In the genomic region with DNA sequence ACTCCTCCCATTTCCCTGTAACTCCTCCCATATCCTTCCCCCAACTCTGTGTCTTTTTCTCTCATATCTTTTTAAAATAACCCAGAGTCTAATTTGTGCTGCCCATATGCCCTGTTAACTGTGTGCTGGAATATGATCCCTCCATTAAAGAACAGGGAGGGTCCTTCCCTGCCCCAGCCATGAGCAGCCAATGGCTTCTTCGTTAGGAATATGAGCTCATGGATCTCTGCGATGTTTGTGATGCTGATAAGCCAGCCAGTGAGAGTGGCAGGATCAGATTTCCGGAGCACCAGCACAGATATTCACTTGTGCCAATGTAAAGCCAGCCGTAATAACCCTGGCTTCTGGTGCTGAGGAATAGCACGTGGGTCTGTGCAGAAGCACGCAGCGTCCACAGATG, we compare ENCODE assay signal across 20 mouse cellular contexts.
A peak's percentile ranks its signal among the peaks of the same experiment; 100 is the strongest.
DNase-seq lines count a peak whose midpoint lies in the region; ATAC-seq lines count a peak whose summit lies in the region.
"Had no signal": no experiment of that assay in that cellular context is flagged by ENCODE, and none has a peak within 500 bp of the region (broad histone marks: within the 10 kb centered on the region; RNA-seq: fewer than 3 reads in every experiment).

No protein-coding gene starts in this region.

- H3K4me2 ChIP-seq in kidney, embryonic 16.5 days (replicated peaks; ENCODE audit: low read depth, low read length): no peak overlapping the region
- no peak overlapping the region for H3K4me2 ChIP-seq in midbrain, embryonic 11.5 days
- no peak overlapping the region for H3K4me2 ChIP-seq in midbrain, embryonic 15.5 days
- no peak overlapping the region for H3K4me2 ChIP-seq in embryonic facial prominence, embryonic 14.5 days (ENCODE audit: low read depth, low read length)
- H3K4me2 ChIP-seq in hindbrain, embryonic 12.5 days (replicated peaks): no peak overlapping the region
- H3K4me2 ChIP-seq: forebrain, embryonic 12.5 days; heart, embryonic 13.5 days; hindbrain, embryonic 15.5 days had no signal

- no peak overlapping the region for H3K9ac ChIP-seq in kidney, embryonic 16.5 days (replicated peaks; ENCODE audit: low read length)
- H3K9ac ChIP-seq in midbrain, embryonic 11.5 days (ENCODE audit: low read length): no peak overlapping the region
- H3K9ac ChIP-seq in midbrain, embryonic 15.5 days: no peak overlapping the region
- no peak overlapping the region for H3K9ac ChIP-seq in embryonic facial prominence, embryonic 14.5 days (ENCODE audit: low read depth, low read length)
- no peak overlapping the region for H3K9ac ChIP-seq in hindbrain, embryonic 12.5 days
- H3K9ac ChIP-seq: forebrain, embryonic 12.5 days; heart, embryonic 13.5 days; hindbrain, embryonic 15.5 days had no signal

- no peak overlapping the region for H3K27ac ChIP-seq in kidney, embryonic 16.5 days (ENCODE audit: low read length)
- no peak overlapping the region for H3K27ac ChIP-seq in midbrain, embryonic 11.5 days (ENCODE audit: low read depth, low read length)
- H3K27ac ChIP-seq in midbrain, embryonic 15.5 days: no peak overlapping the region
- H3K27ac ChIP-seq in embryonic facial prominence, embryonic 14.5 days (replicated peaks; ENCODE audit: low read depth, low read length): no peak overlapping the region
- no peak overlapping the region for H3K27ac ChIP-seq in hindbrain, embryonic 12.5 days
- H3K27ac ChIP-seq: forebrain, embryonic 12.5 days; gastrocnemius, adult 2 months; heart, embryonic 13.5 days; hindbrain, embryonic 15.5 days had no signal

- ATAC-seq in kidney, embryonic 16.5 days (ENCODE audit: low FRiP score, low TSS enrichment): peak; percentile 79
- no peak for ATAC-seq in midbrain, embryonic 11.5 days (ENCODE audit: low FRiP score)
- no peak for ATAC-seq in midbrain, embryonic 15.5 days (replicated peaks)
- ATAC-seq in embryonic facial prominence, embryonic 14.5 days (ENCODE audit: low read depth): peak; percentile 79
- ATAC-seq in hindbrain, embryonic 12.5 days (ENCODE audit: low FRiP score): no peak
- no peak for ATAC-seq in erythroblast, adult 5-6 weeks (replicated peaks; ENCODE audit: low FRiP score, poor library complexity, severe bottlenecking)
- ATAC-seq: intestine, embryonic 16.5 days had no signal

- H3K9me3 ChIP-seq in kidney, embryonic 16.5 days (ENCODE audit: low read length): no peaks in the 10 kb centered on the region
- H3K9me3 ChIP-seq in midbrain, embryonic 11.5 days (ENCODE audit: control insufficient read depth, low read length): no peaks in the 10 kb centered on the region
- no peaks in the 10 kb centered on the region for H3K9me3 ChIP-seq in midbrain, embryonic 15.5 days
- no peaks in the 10 kb centered on the region for H3K9me3 ChIP-seq in embryonic facial prominence, embryonic 14.5 days (ENCODE audit: control insufficient read depth, low read length)
- no peaks in the 10 kb centered on the region for H3K9me3 ChIP-seq in hindbrain, embryonic 12.5 days (replicated peaks)
- H3K9me3 ChIP-seq: forebrain, embryonic 12.5 days; heart, embryonic 13.5 days; hindbrain, embryonic 15.5 days had no signal

- no peaks in the 10 kb centered on the region for H3K27me3 ChIP-seq in kidney, embryonic 16.5 days (ENCODE audit: insufficient read depth, low read length)
- no peaks in the 10 kb centered on the region for H3K27me3 ChIP-seq in midbrain, embryonic 11.5 days (ENCODE audit: control insufficient read depth, insufficient read depth, low read length)
- no peaks in the 10 kb centered on the region for H3K27me3 ChIP-seq in midbrain, embryonic 15.5 days (replicated peaks)
- no peaks in the 10 kb centered on the region for H3K27me3 ChIP-seq in embryonic facial prominence, embryonic 14.5 days (replicated peaks; ENCODE audit: control insufficient read depth, insufficient read depth, low read length)
- no peaks in the 10 kb centered on the region for H3K27me3 ChIP-seq in hindbrain, embryonic 12.5 days
- H3K27me3 ChIP-seq: forebrain, embryonic 12.5 days; heart, embryonic 13.5 days; hindbrain, embryonic 15.5 days had no signal

- 29% methylated on average over 7 of the region's 7 CpGs for WGBS in kidney, embryonic 16.5 days
- WGBS in midbrain, embryonic 11.5 days: 79% methylated on average over 7 of the region's 7 CpGs
- WGBS in midbrain, embryonic 15.5 days: 69% methylated on average over 7 of the region's 7 CpGs
- 41% methylated on average over 7 of the region's 7 CpGs for WGBS in embryonic facial prominence, embryonic 14.5 days
- WGBS in hindbrain, embryonic 12.5 days: 73% methylated on average over 7 of the region's 7 CpGs

- no peak for DNase-seq in kidney, postnatal 36 days
- DNase-seq in midbrain, embryonic 11.5 days (ENCODE audit: low spot score, missing footprints): peak; percentile 4
- peak; percentile 76 for DNase-seq in embryonic facial prominence, embryonic 14.5 days (ENCODE audit: low spot score)
- DNase-seq: cerebellum, adult 8-10 months; gastrocnemius, adult 2 months; heart, postnatal 36 days; liver; midbrain, embryonic 14.5 days; right cerebral cortex, postnatal 14 days; spleen, adult 18-20 months; thymus, adult 2 months had no signal

- no peak overlapping the region for H3K4me3 ChIP-seq in kidney, embryonic 16.5 days (ENCODE audit: low read length)
- no peak overlapping the region for H3K4me3 ChIP-seq in midbrain, embryonic 11.5 days (ENCODE audit: low read depth, low read length)
- H3K4me3 ChIP-seq in midbrain, embryonic 15.5 days: no peak overlapping the region
- no peak overlapping the region for H3K4me3 ChIP-seq in embryonic facial prominence, embryonic 14.5 days (ENCODE audit: low read depth, low read length)
- no peak overlapping the region for H3K4me3 ChIP-seq in hindbrain, embryonic 12.5 days
- H3K4me3 ChIP-seq: forebrain, embryonic 12.5 days; gastrocnemius, adult 2 months; heart, embryonic 13.5 days; hindbrain, embryonic 15.5 days; myocyte had no signal

- no peaks in the 10 kb centered on the region for H3K36me3 ChIP-seq in kidney, embryonic 16.5 days (ENCODE audit: insufficient read depth, low read length)
- no peaks in the 10 kb centered on the region for H3K36me3 ChIP-seq in midbrain, embryonic 11.5 days (ENCODE audit: control insufficient read depth, insufficient read depth, low read length)
- no peaks in the 10 kb centered on the region for H3K36me3 ChIP-seq in midbrain, embryonic 15.5 days (replicated peaks)
- H3K36me3 ChIP-seq in embryonic facial prominence, embryonic 14.5 days (ENCODE audit: control insufficient read depth, insufficient read depth, low read length): 0 out of 2 replicates have a peak, but pooled peaks cover 3% of the 10 kb centered on the region
- no peaks in the 10 kb centered on the region; the same call in 1 of the 2 replicates for H3K36me3 ChIP-seq in hindbrain, embryonic 12.5 days
- H3K36me3 ChIP-seq: forebrain, embryonic 12.5 days; heart, embryonic 13.5 days; hindbrain, embryonic 15.5 days had no signal

- peaks cover 11% of the 10 kb centered on the region; the same call in 1 of the 2 replicates for H3K4me1 ChIP-seq in kidney, embryonic 16.5 days (ENCODE audit: insufficient read depth, low read length)
- no peaks in the 10 kb centered on the region for H3K4me1 ChIP-seq in midbrain, embryonic 11.5 days (ENCODE audit: control insufficient read depth, insufficient read depth, low read length)
- no peaks in the 10 kb centered on the region for H3K4me1 ChIP-seq in midbrain, embryonic 15.5 days
- H3K4me1 ChIP-seq in embryonic facial prominence, embryonic 14.5 days (ENCODE audit: control insufficient read depth, insufficient read depth, low read length): no peaks in the 10 kb centered on the region; the same call in 1 of the 2 replicates
- no peaks in the 10 kb centered on the region for H3K4me1 ChIP-seq in hindbrain, embryonic 12.5 days
- H3K4me1 ChIP-seq: forebrain, embryonic 12.5 days had no signal

Comparison
In these comparisons a context has a peak if more than half of its experiments do, and no peak if none do; other contexts are left out.
1. ATAC-seq: peak in kidney, embryonic 16.5 days (single experiment) and embryonic facial prominence, embryonic 14.5 days (single experiment); none in midbrain, embryonic 11.5 days (single experiment), midbrain, embryonic 15.5 days (single experiment), hindbrain, embryonic 12.5 days (single experiment) and erythroblast, adult 5-6 weeks (single experiment).
2. DNase-seq: peak in midbrain, embryonic 11.5 days (single experiment) and embryonic facial prominence, embryonic 14.5 days (single experiment); none in kidney, postnatal 36 days (0 of 2).